Mouse (Mus musculus) testis, postnatal 14 days (tissue): Measurements from ENCODE around the gene Vmn2r56.
"Not testable (repeated sequence)": the region's sequence is repeated elsewhere in the genome, so short reads cannot be mapped to it uniquely, and the experiment has no call there.

Source experiments
- DNase-seq: peaks from one replicate; pipeline ENCODE4 v3.0.0; 2021; ENCODE audit warnings: low spot score

Gene Vmn2r56

GRCm38 (mm10) chr7:12734904-12735303 lies at the start of gene Vmn2r56:
TSS of gene Vmn2r56 (minus strand) at chr7:12735004.
- no peak for DNase-seq

GRCm38 (mm10) chr7:12780151-12780830 lies 45.5 kb upstream of the Vmn2r56 start:
- peak; percentile 89 for DNase-seq

GRCm38 (mm10) chr7:12779782-12780150 lies 45.0 kb upstream of the Vmn2r56 start:
- DNase-seq = no peak

- DNase-seq = no peak
These were observed 44.3 kb upstream of the Vmn2r56 start for GRCm38 (mm10) chr7:12779141-12779540.

GRCm38 (mm10) chr7:12774606-12775005 lies 39.8 kb upstream of the Vmn2r56 start:
- no peak for DNase-seq

GRCm38 (mm10) chr7:12774111-12774510 lies 39.3 kb upstream of the Vmn2r56 start:
- no peak for DNase-seq

- peak; percentile 8 for DNase-seq
These were observed 14.8 kb upstream of the Vmn2r56 start for GRCm38 (mm10) chr7:12749431-12750198.

- DNase-seq = not testable (repeated sequence)
These were observed 49.9 kb downstream of the Vmn2r56 start, which contains the start of gene Vmn2r55 for GRCm38 (mm10) chr7:12684903-12685302. TSS of gene Vmn2r55 (minus strand) at chr7:12685003.

- DNase-seq = not testable (repeated sequence)
These were observed 94.6 kb downstream of the Vmn2r56 start, which contains the start of gene Vmn2r54 for GRCm38 (mm10) chr7:12640219-12640618. TSS of gene Vmn2r54 (minus strand) at chr7:12640319.
